Mouse (Mus musculus): ENCODE measurements at regions not wholly inside any gene's neighbourhood (a gene's known extent, or its start where the extent isn't known, plus 50 kb on each side); places are given as distances from the start of the nearest gene placed in this dataset.

DNA sequence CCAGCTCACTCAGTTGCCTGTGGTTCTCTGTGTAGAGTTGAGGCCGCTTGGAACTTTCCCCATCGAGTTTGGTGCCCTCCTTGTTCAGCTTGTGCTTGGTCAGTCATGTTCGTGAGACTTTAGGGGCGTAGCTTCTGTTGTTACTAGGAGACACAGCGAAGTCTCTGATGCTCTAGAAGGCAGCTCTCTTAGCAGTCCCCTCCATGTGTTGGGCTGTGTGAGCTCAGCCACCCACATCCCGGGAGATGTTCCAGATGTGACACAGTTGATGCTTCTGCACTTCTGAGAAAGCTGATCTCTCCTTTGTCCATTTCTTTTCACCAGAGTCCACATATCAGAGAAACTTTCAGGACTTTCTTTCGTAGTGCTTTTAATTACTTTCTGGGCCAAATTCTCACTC, 158.1 kb downstream of the Dact1 start:
- no peak for ATAC-seq (replicated peaks)
- no peaks in the 10 kb centered on the region for H3K36me3 ChIP-seq
- H3K27me3 ChIP-seq: no peaks in the 10 kb centered on the region
- H3K4me2 ChIP-seq (replicated peaks): no peak overlapping the region
- H3K9me3 ChIP-seq: no peaks in the 10 kb centered on the region
- peaks cover 10% of the 10 kb centered on the region; the same call in 1 of the 2 replicates for H3K4me1 ChIP-seq
- 71% methylated on average over 7 of the region's 7 CpGs for WGBS
- no peak overlapping the region for H3K9ac ChIP-seq (replicated peaks)
- no peak overlapping the region for H3K27ac ChIP-seq (replicated peaks)
- H3K4me3 ChIP-seq: no peak overlapping the region

DNA sequence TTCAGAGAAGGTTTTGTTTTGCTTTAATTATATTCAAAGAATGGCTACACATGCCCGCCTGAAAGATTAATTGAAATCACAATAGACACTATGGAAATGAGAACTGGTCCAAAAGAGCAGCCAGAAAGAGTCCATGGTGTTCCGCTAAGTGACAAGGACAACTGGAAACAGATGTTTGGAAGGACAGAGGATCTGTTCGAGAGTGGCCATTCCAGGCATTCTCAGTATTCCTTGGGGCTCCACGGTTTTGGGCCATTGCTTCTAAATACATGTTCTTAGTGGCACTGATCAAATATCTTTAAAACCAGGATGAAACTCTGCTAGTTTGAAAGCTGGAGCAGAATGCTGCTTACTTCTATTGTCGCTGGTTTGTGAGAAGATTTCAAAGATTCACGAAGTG, 158.6 kb downstream of the Dact1 start:
- no peak for ATAC-seq (replicated peaks)
- H3K36me3 ChIP-seq: no peaks in the 10 kb centered on the region
- no peak overlapping the region for H3K9ac ChIP-seq (replicated peaks)
- H3K4me1 ChIP-seq: peaks cover 10% of the 10 kb centered on the region; the same call in 1 of the 2 replicates
- H3K4me2 ChIP-seq (replicated peaks): no peak overlapping the region
- no peaks in the 10 kb centered on the region for H3K27me3 ChIP-seq
- H3K4me3 ChIP-seq: no peak overlapping the region
- no peaks in the 10 kb centered on the region for H3K9me3 ChIP-seq
- no peak overlapping the region for H3K27ac ChIP-seq (replicated peaks)
- WGBS: 31% methylated on average over 6 of the region's 6 CpGs

DNA sequence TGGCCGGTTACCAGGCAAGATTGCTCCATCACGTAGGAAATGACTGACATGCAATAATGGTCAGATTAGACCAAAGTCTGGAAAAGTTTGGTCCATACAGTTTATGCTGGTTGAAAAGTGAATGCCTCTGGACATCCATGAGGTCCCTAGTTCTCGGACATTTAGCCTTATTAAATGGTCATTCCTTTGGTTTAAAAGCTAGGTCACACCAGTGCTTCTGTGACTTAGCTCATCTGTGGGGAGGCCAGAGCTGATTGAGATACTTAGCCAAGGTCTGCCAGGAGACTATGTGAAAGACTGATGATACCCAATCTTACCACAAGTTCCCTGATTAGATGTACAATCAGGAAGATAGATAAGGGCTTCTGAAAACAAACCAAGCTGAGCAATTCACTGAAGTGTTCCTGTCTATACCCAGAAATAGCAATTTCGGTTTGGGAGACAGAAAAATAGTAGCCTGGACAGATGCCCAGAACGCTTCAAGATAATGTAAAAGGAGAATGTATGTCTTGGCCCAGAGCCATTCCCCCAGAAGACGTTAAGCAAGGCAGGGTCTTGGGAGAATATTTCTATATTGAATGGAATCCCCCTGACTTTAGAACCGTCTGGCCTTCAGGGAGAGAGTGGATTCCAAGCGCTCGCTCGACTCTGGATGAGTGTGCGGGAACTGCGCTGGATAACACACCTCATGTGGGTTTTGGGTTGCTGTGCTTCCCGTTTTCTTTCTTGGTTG, 161.5 kb downstream of the Dact1 start:
- H3K9ac ChIP-seq (replicated peaks): no peak overlapping the region
- no peak overlapping the region for H3K27ac ChIP-seq (replicated peaks)
- no peak overlapping the region for H3K4me2 ChIP-seq (replicated peaks)
- 79% methylated on average over 13 of the region's 13 CpGs for WGBS
- H3K9me3 ChIP-seq: no peaks in the 10 kb centered on the region
- no peaks in the 10 kb centered on the region for H3K36me3 ChIP-seq
- H3K27me3 ChIP-seq: no peaks in the 10 kb centered on the region
- ATAC-seq (replicated peaks): no peak
- peaks cover 10% of the 10 kb centered on the region; the same call in 1 of the 2 replicates for H3K4me1 ChIP-seq
- no peak overlapping the region for H3K4me3 ChIP-seq

DNA sequence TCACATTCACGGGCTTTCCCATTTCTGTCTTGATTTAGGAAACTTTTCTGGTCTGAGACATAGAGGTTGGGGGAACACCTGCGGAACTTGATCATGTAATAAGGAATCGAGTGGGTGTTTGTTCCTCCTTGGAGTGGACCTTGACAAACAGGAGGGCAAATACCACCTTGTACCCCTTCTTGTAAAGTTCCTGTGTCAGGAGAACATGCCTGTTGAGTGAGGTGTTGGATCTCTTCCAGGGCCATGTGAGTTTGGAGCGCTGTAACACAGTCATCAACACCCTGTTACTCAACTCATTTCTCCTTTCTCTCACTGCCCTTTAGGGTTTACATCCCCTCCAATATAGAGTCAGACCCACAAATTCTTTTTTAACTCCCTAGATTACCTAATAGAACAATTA, 162.0 kb downstream of the Dact1 start:
- Histone ChIP-seq H3K27me3 (no peaks in the 10 kb centered on the region), H3K9me3 (no peaks in the 10 kb centered on the region), H3K9ac (replicated peaks) (no peak overlapping the region), H3K27ac (replicated peaks) (no peak overlapping the region), H3K4me3 (no peak overlapping the region), H3K36me3 (no peaks in the 10 kb centered on the region), H3K4me2 (replicated peaks) (no peak overlapping the region), H3K4me1 (peaks cover 10% of the 10 kb centered on the region; the same call in 1 of the 2 replicates)
- WGBS: 94% methylated on average over 4 of the region's 4 CpGs
- no peak for ATAC-seq (replicated peaks)

DNA sequence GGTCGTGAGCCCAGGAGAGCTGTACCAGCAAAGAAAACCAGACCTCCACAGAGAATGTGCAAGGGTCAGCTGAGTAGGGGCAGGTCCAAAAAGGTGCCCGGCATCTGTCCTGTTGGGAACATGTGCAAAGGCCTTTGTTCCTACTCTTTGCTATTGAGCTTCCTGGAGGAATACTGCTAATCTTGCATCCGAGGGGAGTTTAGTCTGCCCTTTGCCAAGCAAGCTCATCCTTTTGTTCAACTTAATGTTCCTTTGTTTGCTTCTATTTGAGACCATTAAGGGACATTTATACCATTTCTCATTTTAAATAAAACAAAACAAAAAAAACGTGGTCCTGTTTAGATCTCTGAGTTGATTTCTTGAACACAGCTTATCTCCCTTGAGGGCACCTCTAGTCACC, 166.6 kb downstream of the Dact1 start:
- Histone ChIP-seq H3K4me1 (peaks cover 14% of the 10 kb centered on the region), H3K27me3 (no peaks in the 10 kb centered on the region), H3K36me3 (no peaks in the 10 kb centered on the region), H3K4me2 (replicated peaks) (no peak overlapping the region), H3K9ac (replicated peaks) (no peak overlapping the region), H3K27ac (replicated peaks) (no peak overlapping the region), H3K9me3 (no peaks in the 10 kb centered on the region), H3K4me3 (no peak overlapping the region)
- 62% methylated on average over 4 of the region's 4 CpGs for WGBS
- ATAC-seq (replicated peaks): no peak

DNA sequence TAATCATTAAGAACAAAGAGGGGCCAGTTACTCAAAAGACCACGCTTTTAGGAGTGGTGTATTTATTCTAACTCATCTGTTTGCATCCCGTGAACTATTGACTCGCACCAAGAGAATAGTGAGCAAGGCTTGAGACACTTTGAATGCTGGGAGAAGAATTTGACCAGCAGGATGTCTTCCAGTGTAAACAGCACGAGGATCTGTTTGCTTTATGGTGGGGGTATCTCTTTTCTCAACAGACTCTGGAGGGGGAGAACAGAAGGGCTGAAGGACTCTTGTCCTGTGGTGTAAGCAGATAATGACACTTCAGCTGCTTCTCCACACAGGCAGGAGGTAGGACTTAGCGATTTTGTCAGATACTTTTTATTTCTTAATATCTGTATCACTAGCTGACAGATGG, 168.0 kb downstream of the Dact1 start:
- no peak for ATAC-seq (replicated peaks)
- H3K27ac ChIP-seq (replicated peaks): peak overlapping the region; percentile 43
- WGBS: 6% methylated on average over 5 of the region's 5 CpGs

DNA sequence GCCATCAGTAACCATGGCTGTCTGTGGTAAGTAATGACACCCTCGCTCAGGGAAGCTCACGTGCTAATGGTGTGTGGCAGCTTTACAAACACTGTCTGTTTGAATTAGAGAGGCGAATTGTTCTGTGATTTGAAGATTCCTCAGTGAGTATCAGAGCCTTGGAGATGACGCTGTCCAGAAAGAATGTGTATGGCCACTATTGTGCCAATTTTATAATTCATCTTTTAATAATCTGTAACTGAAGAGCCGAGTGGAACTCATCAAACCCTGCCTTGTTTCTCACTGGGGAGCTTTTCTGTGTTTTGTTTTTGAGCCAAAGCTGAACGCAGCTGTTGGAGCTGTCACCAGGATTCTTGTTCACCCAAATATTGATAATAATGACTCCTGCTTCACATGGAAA, 171.7 kb downstream of the Dact1 start:
- Histone ChIP-seq H3K9ac (replicated peaks) (no peak overlapping the region), H3K27ac (replicated peaks) (peak overlapping the region; percentile 57), H3K27me3 (no peaks in the 10 kb centered on the region), H3K36me3 (no peaks in the 10 kb centered on the region), H3K4me3 (no peak overlapping the region), H3K9me3 (no peaks in the 10 kb centered on the region), H3K4me2 (replicated peaks) (no peak overlapping the region), H3K4me1 (peaks cover 27% of the 10 kb centered on the region)
- ATAC-seq (replicated peaks): no peak
- 48% methylated on average over 6 of the region's 6 CpGs for WGBS

More for the DNA sequence above, 168.0 kb downstream of the Dact1 start:
- Histone ChIP-seq H3K9ac (replicated peaks) (no peak overlapping the region), H3K4me1 (peaks cover 27% of the 10 kb centered on the region), H3K4me3 (no peak overlapping the region), H3K36me3 (no peaks in the 10 kb centered on the region), H3K9me3 (no peaks in the 10 kb centered on the region), H3K27me3 (no peaks in the 10 kb centered on the region), H3K4me2 (replicated peaks) (no peak overlapping the region)

DNA sequence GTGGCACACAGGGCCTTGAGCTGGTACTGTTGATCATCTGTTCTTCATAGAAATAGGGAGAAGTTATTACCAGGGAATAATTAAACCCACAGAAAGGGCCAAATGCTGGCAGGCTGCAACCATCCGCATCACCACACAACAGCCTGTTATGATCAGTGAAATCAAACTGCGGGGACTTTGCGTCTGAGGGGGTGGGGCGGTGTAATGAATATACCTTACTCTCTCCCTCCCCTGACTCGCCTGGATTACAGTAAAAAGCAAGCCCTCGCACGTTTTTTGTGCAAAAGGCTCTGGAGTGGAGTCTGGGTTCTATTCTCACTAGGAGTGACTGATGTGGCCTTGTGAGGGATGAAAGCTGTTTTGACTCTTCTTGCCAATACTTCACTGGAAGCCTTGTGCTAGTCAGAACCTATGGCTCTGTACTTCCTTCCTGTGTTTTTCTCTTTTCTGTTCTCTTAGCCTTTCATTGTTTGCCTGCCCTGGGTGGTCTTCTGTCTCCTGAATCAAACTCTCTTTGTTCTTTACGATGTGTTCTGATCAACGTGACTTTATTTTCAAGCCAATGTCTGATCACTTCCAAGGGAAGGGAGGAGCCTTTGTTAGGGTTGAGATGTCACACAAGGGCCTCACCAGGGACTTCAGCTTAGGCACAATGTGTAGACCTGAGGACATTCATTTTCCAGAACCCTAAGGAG, 172.4 kb downstream of the Dact1 start:
- no peaks in the 10 kb centered on the region for H3K9me3 ChIP-seq
- H3K4me3 ChIP-seq: no peak overlapping the region
- no peaks in the 10 kb centered on the region for H3K36me3 ChIP-seq
- WGBS: 29% methylated on average over 9 of the region's 9 CpGs
- no peak overlapping the region for H3K9ac ChIP-seq (replicated peaks)
- peak; percentile 31 for ATAC-seq (replicated peaks)
- no peaks in the 10 kb centered on the region for H3K27me3 ChIP-seq
- H3K27ac ChIP-seq (replicated peaks): peak overlapping the region; percentile 57
- no peak overlapping the region for H3K4me2 ChIP-seq (replicated peaks)
- H3K4me1 ChIP-seq: peaks cover 25% of the 10 kb centered on the region

DNA sequence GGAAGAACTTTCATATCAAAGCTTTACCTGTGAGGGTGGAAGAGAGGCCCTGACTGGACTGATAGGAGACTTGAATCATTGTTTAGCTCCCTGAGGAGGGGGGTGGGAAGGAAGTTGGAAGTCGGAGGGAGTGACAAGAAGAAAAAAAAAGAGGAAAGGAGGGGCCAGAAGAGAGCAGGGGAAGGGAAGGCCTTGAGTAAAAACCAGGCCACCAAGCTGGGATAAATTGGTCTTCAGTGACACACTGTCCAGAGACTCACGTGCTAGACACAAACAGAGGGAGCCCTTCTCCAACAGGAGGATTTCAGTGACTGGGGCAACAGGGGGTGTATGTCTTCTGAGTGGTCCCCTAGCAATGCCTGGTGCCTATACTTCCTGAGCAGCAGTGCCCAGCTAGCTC, 172.9 kb downstream of the Dact1 start:
- WGBS: 46% methylated on average over 2 of the region's 2 CpGs
- ATAC-seq (replicated peaks): no peak
- Histone ChIP-seq H3K4me3 (no peak overlapping the region), H3K27me3 (no peaks in the 10 kb centered on the region), H3K9me3 (no peaks in the 10 kb centered on the region), H3K9ac (replicated peaks) (no peak overlapping the region), H3K4me1 (peaks cover 20% of the 10 kb centered on the region), H3K36me3 (no peaks in the 10 kb centered on the region), H3K27ac (replicated peaks) (peak overlapping the region; percentile 57), H3K4me2 (replicated peaks) (no peak overlapping the region)

DNA sequence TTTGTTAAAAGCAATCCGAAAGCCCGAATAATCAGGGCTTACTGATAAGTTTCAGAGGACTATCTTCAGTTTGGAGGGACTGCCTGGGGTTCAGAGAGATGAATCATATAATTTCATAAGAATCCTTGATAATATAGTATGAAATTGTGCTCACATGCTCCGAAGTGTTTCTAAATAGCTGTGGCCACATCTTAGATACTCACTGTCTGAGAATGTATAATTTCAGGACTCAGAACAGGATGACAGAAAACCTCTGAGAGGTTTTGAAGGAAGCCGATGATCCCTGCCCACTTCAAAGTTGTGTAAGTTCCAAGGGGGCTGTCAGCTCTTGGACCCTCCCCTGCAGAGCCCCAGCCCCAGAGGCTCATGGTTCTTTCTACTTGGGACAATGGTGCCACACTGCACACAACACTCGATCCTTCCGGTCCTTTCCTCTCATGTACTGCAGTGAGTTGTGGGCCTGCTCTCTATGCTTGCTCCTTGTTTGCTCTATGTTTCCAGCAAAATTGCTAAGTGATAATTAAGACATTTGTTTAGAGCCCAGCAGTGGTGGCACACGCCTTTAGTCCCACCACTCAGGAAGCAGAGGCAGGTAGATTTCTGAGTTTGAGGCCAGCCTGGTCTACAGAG, 174.0 kb downstream of the Dact1 start:
- Histone ChIP-seq H3K4me1 (peaks cover 18% of the 10 kb centered on the region), H3K4me2 (replicated peaks) (no peak overlapping the region), H3K9ac (replicated peaks) (no peak overlapping the region), H3K27ac (replicated peaks) (no peak overlapping the region), H3K36me3 (no peaks in the 10 kb centered on the region), H3K27me3 (no peaks in the 10 kb centered on the region), H3K9me3 (no peaks in the 10 kb centered on the region), H3K4me3 (no peak overlapping the region)
- WGBS: 77% methylated on average over 7 of the region's 7 CpGs
- no peak for ATAC-seq (replicated peaks)

DNA sequence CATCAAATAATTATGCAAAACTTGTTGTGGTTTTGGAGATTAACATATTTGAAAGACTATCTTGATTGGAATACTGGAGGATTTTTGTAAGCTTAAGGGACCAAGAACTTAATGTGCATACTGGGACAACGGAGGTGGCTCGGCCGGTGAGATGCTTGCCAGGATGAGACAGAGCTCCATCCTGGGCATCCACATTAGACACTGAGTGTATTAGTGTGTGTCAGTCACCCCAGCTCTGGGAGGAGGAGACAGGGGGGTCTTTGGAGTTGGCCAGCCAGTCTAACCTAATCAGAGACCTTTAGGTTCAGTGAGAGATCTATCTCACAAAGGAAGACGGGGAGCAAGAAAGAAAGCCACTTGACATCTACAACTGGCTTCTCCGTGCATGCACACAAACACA, 174.6 kb downstream of the Dact1 start:
- ATAC-seq (replicated peaks): no peak
- no peaks in the 10 kb centered on the region for H3K9me3 ChIP-seq
- H3K4me2 ChIP-seq (replicated peaks): no peak overlapping the region
- no peak overlapping the region for H3K9ac ChIP-seq (replicated peaks)
- no peak overlapping the region for H3K27ac ChIP-seq (replicated peaks)
- no peaks in the 10 kb centered on the region for H3K36me3 ChIP-seq
- H3K4me3 ChIP-seq: no peak overlapping the region
- WGBS: 93% methylated on average over 5 of the region's 5 CpGs
- peaks cover 18% of the 10 kb centered on the region for H3K4me1 ChIP-seq
- H3K27me3 ChIP-seq: no peaks in the 10 kb centered on the region

DNA sequence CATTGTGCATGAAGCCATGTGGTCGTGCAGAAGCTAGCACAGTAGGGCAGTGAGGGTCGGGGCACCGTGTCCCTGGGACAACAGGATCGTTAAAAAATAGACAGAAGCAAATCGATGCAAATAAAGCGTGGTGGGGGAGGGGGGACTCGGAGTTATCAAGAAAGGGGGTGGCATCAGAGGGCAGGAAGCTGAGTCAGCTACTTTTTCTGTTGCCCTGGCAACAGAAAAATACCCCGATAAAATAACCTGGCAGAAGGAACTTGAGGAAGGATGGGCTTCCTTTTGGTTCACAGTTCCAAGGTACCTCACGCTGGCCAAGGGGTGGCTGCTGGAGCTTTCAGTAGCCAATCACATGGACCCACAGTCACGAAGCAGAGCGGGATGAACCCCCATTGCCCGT, 176.4 kb downstream of the Dact1 start:
- H3K27ac ChIP-seq (replicated peaks): no peak overlapping the region
- H3K9me3 ChIP-seq: no peaks in the 10 kb centered on the region
- ATAC-seq (replicated peaks): no peak
- WGBS: 77% methylated on average over 12 of the region's 12 CpGs
- no peaks in the 10 kb centered on the region for H3K36me3 ChIP-seq
- H3K4me3 ChIP-seq: no peak overlapping the region
- H3K4me1 ChIP-seq: peaks cover 18% of the 10 kb centered on the region
- H3K9ac ChIP-seq (replicated peaks): no peak overlapping the region
- H3K4me2 ChIP-seq (replicated peaks): no peak overlapping the region
- no peaks in the 10 kb centered on the region for H3K27me3 ChIP-seq

Measured in forebrain, embryonic 15.5 days (tissue).